Mouse (Mus musculus) stomach, postnatal 0 days (tissue): ENCODE data around the gene Mpg.

Experiments used
- CTCF ChIP-seq: IDR thresholded peaks from 2 replicates; pipeline ENCODE4 v1.5.1; 2016; ENCODE audit warnings: antibody characterized with exemption, low read depth, mild to moderate bottlenecking, moderate library complexity
- EP300 ChIP-seq: optimal IDR thresholded peaks from 2 replicates; pipeline ENCODE3; 2016; ENCODE audit warnings: antibody characterized with exemption

DNA sequence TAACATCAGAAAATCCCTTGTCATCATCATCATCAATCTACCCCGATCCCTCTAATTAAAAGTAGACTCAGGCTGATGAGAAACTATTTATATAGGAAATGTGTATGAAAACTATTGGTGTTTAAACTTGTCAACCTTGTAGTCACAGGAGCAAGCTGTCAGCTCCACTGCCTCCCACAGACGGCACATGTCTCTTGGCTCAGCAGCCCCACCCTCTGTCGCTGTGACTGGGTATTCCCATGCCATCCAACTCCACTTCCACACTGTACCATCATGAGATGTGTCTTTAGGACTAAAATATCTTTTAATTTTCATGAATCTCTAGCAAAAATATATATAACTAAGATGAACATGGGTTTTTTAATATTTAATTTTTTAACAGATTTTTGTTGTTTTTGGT, 22.0 kb downstream of the Mpg start:
- no peak for TF ChIP-seq CTCF
- TF ChIP-seq EP300, result no peak
